Mouse (Mus musculus) thymus, adult 2 months (tissue): ENCODE results near the gene Trpm8. TPM values are rescaled to one million over a fixed set of nuclear protein-coding genes. Genes with fewer than 3 reads are reported as not detected.

ENCODE experiments used
- DNase-seq: peaks from one replicate; pipeline ENCODE4 v3.0.0; 2021
- H3K27ac ChIP-seq: fragments of 200-500 bp; 2 replicates; pipeline ENCODE4 v1.5.1; 2012; ENCODE audit warnings: low read length, control low read depth; ENCODE audit not compliant: control insufficient read depth, insufficient read depth
- H3K27me3 ChIP-seq: fragments of 200-500 bp; 2 replicates; pipeline ENCODE4 v1.6.1; 2012; ENCODE audit warnings: mild to moderate bottlenecking, low read length, moderate library complexity, mixed read lengths; ENCODE audit not compliant: control insufficient read depth, insufficient read depth
- H3K36me3 ChIP-seq: fragments of 200-500 bp; 2 replicates; pipeline ENCODE4 v1.6.1; 2012; ENCODE audit warnings: mild to moderate bottlenecking, low read length, moderate library complexity; ENCODE audit not compliant: control insufficient read depth, insufficient read depth
- H3K4me1 ChIP-seq: fragments of 200-500 bp; replicated peaks from 2 replicates; pipeline ENCODE4 v1.6.1; 2012; ENCODE audit warnings: low read length; ENCODE audit not compliant: control insufficient read depth, insufficient read depth
- H3K4me3 ChIP-seq: fragments of 200-500 bp; 2 replicates; pipeline ENCODE4 v1.5.1; 2012; ENCODE audit warnings: mild to moderate bottlenecking, low read length, control low read depth, moderate library complexity; ENCODE audit not compliant: control insufficient read depth, insufficient read depth
- CTCF ChIP-seq: fragments of 200-500 bp; IDR thresholded peaks from 2 replicates; pipeline ENCODE4 v1.5.1; 2012; ENCODE audit warnings: mild to moderate bottlenecking, control low read depth, low read length, moderate library complexity, borderline replicate concordance; ENCODE audit not compliant: control insufficient read depth, poor library complexity, insufficient read depth; ENCODE audit errors: extremely low read depth
- POLR2A ChIP-seq: fragments of 200-500 bp; IDR thresholded peaks from 2 replicates; pipeline ENCODE4 v1.6.1; 2012; ENCODE audit warnings: mild to moderate bottlenecking, low read length, control low read depth, moderate library complexity; ENCODE audit not compliant: control insufficient read depth, poor library complexity, insufficient read depth; ENCODE audit errors: extremely low read depth
- WGBS: fragments of 180-500 bp; shearing (Covaris S2); methylation state at CpG from one replicate; pipeline ENCODE4 v1.1.7; 2018; 5-methylcytosine and 5-hydroxymethylcytosine counted together
- polyA plus RNA-seq: library from polyadenylated mRNA; depleted of rRNA; stranded (reverse); fragments of >200 nt; gene quantifications from 2 replicates; pipeline ENCODE4 v1.2.3, GENCODE M21; 2012

Trpm8 gene
- polyA plus RNA-seq, 1 experiment = 0.08 TPM

- no peak for TF ChIP-seq POLR2A
- TF ChIP-seq CTCF = no peak
- no peak for DNase-seq
- no peaks in the 10 kb centered on the region for H3K36me3 ChIP-seq
- H3K27me3 ChIP-seq = no peaks in the 10 kb centered on the region
- H3K4me1 ChIP-seq = no peaks in the 10 kb centered on the region
- no peak overlapping the region for H3K27ac ChIP-seq
- WGBS = 84% methylated on average over 15 of the region's 15 CpGs
- no peak overlapping the region for H3K4me3 ChIP-seq
Measured at GRCm38 (mm10) chr1:88286136-88286845, 8.8 kb downstream of the Trpm8 start.

- TF ChIP-seq CTCF = no peak
- WGBS = 76% methylated on average over 13 of the region's 13 CpGs
Measured at GRCm38 (mm10) chr1:88286887-88287696, 9.6 kb downstream of the Trpm8 start.

GRCm38 (mm10) chr1:88287697-88287980, 10.2 kb downstream of the Trpm8 start:
- Histone ChIP-seq H3K27ac (no peak overlapping the region), H3K27me3 (no peaks in the 10 kb centered on the region)
- DNase-seq = peak; percentile 70

More at GRCm38 (mm10) chr1:88286887-88287696, 9.6 kb downstream of the Trpm8 start:
- Histone ChIP-seq H3K36me3 (no peaks in the 10 kb centered on the region), H3K27me3 (no peaks in the 10 kb centered on the region), H3K4me1 (no peaks in the 10 kb centered on the region), H3K27ac (no peak overlapping the region), H3K4me3 (no peak overlapping the region)
- DNase-seq = no peak

GRCm38 (mm10) chr1:88288056-88288788, 10.8 kb downstream of the Trpm8 start:
- no peak overlapping the region for H3K27ac ChIP-seq
- no peaks in the 10 kb centered on the region for H3K4me1 ChIP-seq
- 45% methylated on average over 3 of the region's 3 CpGs for WGBS
- no peak for TF ChIP-seq POLR2A
- TF ChIP-seq CTCF = no peak
- no peaks in the 10 kb centered on the region for H3K27me3 ChIP-seq
- no peak for DNase-seq
- no peak overlapping the region for H3K4me3 ChIP-seq
- H3K36me3 ChIP-seq = no peaks in the 10 kb centered on the region

More at GRCm38 (mm10) chr1:88287697-88287980, 10.2 kb downstream of the Trpm8 start:
- no peaks in the 10 kb centered on the region for H3K36me3 ChIP-seq
- WGBS = 30% methylated on average over 5 of the region's 5 CpGs
- no peak overlapping the region for H3K4me3 ChIP-seq
- TF ChIP-seq POLR2A (no peak), CTCF (no peak)
- no peaks in the 10 kb centered on the region for H3K4me1 ChIP-seq

GRCm38 (mm10) chr1:88288789-88289127, 11.3 kb downstream of the Trpm8 start:
- Histone ChIP-seq H3K4me1 (no peaks in the 10 kb centered on the region), H3K27ac (no peak overlapping the region), H3K36me3 (no peaks in the 10 kb centered on the region), H3K27me3 (no peaks in the 10 kb centered on the region), H3K4me3 (no peak overlapping the region)
- WGBS = 79% methylated on average over 3 of the region's 3 CpGs
- DNase-seq = no peak
- TF ChIP-seq CTCF (no peak), POLR2A (no peak)

GRCm38 (mm10) chr1:88289152-88289551, 11.7 kb downstream of the Trpm8 start:
- no peak for TF ChIP-seq POLR2A
- no peak for TF ChIP-seq CTCF
- Histone ChIP-seq H3K27ac (no peak overlapping the region), H3K4me3 (no peak overlapping the region), H3K4me1 (no peaks in the 10 kb centered on the region), H3K27me3 (no peaks in the 10 kb centered on the region), H3K36me3 (no peaks in the 10 kb centered on the region)
- WGBS = 41% methylated on average over 2 of the region's 2 CpGs
- no peak for DNase-seq
